Mouse (Mus musculus): ENCODE data around the gene Slc6a16.

The Slc6a16 gene

GRCm38 (mm10) chr7:45216442-45217183, 24.3 kb upstream of the Slc6a16 start:
- no peak for DNase-seq

- DNase-seq: no peak
Observed at GRCm38 (mm10) chr7:45221680-45222079, 19.2 kb upstream of the Slc6a16 start.

DNA sequence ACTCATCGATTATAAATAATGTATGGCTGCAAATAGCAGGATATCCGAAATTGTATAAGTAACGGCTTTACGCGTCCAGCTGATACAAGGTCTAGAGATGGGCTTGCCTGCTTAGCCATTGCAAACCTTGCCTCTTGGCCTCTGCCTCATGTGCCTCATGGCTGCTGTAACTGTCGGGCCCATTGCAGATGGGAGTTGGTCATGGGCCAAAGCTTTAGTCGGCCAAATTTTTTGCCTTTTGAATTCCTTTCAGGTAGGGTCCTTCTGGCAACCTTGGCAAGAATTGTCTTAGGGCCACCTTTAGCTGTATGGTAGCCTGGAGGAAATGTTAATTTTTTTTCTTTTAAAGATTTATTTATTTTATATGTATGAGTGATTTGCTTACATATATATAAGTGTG, 16.1 kb upstream of the Slc6a16 start:
- no peak for DNase-seq

DNA sequence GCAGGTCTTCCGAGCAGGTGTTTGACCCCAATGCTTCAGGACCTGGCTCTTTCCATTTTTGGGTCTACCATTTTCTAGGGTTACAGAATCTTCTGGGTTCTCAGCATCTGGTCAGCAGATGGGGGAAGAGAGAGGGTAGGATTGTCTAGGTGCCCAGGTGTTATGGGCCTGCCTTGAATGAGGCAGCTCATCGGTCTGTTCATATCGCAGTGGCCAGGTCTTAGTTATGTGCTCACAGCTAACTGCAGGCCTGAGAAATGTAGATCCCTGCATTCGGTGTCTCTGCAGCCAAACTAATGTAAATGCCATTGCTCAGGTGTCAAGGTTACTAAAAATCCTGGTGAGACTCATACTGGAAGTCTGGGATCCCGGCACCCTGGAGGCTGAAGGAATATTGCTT, 14.5 kb upstream of the Slc6a16 start:
- no peak for DNase-seq

- DNase-seq: no peak
Observed at GRCm38 (mm10) chr7:45228548-45228947, 12.3 kb upstream of the Slc6a16 start.

DNA sequence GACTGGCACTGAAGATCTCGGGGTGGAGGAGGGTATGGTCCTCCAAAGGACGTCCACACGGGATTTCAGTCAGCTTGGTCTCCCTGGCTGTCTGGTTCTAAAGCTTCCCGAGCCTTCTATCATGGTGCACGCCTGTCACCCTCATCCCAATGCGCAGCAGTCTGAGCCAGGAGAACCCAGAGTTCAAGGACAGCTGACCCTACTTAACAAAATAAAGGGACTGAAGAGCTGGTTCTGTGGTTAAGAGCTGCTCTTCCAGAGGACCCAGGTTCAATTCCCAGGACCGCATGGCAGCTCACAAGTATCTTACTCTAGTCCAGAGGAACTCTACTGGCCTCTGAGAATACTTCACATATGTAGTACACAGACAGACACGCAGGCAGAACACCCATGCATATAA, 11.8 kb upstream of the Slc6a16 start:
- no peak for DNase-seq

DNA sequence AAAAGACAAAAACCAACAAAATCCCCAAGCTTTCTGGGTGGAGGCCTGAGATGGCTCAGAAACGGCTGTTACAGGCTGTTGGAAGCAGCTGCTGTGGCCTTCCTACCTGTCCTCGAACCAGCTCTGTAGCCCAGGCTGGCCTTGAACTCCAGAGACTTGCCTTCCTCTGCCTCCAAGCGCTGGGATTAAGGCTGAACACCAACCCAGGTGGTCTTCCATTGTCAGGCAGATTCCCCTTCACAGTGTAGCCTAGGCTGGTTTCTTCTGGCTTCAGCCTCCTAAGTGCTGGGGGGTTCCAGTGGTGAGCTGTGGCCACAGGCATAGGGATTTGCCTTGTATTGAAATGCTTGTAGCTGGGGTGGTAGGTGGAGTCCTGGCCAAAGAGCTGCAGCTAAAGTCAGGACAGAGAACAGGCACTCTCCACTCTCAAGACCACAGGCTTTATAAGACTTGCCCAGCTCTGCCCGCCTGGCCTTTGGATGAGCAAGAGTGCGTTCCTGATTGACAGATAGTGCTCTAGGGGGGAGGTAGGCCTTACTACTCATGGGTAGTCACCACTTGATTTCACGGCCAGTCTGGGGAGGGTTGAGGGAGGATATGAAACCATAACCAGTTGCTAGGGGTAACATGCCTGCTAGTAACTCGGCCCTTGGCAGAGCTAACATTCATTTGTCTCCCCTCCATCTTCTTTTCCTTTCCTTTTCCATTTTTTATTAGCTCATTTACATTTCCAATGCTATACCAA, 11.3 kb upstream of the Slc6a16 start:
- no peak for DNase-seq

DNA sequence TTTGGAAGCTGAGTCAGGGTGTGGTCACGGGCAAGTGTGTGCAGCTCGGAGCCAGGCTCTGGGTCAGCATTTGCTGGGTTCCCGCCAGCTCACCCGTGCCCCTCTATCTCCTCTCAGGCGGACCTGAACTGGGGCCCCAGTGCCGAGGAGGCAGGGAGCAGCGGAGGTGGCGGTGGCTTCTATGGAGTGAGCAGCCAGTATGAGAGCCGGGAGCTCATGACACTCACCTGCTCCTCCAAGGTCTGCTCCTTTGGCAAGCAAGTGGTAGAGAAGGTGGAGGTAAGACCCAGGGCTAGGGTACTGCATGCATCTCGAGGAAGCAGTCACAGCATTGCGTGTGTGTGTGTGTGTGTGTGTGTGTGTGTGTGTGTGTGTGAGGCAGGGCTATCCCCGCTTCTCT, 9.7 kb upstream of the Slc6a16 start:
- DNase-seq: no peak

- no peak for DNase-seq
Observed at GRCm38 (mm10) chr7:45231941-45232340, 8.9 kb upstream of the Slc6a16 start.

- no peak for DNase-seq
Observed at GRCm38 (mm10) chr7:45232716-45233465, 8.0 kb upstream of the Slc6a16 start.

- DNase-seq: no peak
Observed at GRCm38 (mm10) chr7:45233580-45234332, 7.1 kb upstream of the Slc6a16 start.

GRCm38 (mm10) chr7:45234333-45234841, 6.5 kb upstream of the Slc6a16 start:
- no peak for DNase-seq

DNA sequence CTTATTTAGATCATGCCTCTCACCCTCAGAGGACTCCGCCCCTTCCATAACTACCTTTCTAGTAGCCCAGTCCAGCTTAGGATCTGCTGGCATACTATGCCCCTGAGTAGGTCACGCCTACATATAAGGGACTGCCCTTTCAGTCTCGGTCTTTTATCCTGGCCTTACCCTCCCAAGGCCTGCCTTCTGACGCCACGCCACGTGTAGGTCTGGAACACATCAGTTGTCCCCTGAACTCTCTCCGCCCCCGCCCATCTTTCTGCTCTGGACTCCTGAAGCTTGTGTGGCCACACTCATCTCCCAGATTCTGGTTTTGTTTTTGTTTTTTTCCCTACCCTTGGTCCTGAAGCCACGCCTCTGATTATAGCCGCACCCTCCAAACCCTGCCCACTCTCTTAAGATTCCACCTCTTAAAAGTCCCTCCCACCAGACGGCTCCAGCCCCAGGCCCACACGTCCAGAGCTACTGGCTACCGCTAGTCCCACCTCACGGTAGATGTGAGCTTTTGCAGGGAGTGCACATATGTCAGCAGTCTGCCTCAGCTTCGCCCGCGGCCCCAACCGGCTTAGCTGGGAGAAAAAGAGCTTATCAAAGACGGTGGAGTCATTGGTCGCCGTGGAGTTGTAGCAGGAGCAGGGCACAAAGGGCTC, 5.8 kb upstream of the Slc6a16 start:
- DNase-seq: no peak

DNA sequence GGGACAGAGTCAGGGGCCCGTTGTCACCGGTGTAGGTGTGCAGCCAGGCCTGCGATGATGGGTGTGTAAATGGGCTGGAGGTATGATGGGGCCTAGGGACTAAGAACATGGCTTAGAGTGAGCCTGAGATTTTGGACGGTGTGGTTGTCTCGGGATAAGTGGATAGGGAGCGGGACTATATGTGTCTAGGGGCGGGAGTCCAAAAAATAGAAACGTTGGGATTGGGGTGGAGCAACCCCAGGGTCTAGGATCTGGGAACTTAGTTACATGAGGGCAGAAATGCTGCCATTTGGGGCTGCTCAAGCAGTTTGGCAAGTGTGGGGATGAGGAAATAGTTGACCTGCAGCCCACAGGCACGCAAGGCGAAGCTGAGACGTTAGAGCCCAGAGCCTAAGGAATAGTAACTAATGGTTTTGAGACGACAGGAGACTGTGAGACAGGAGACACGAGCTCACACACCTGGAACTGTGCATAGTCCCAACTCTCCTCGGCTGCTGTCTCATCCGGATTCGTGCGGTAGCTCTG, 5.2 kb upstream of the Slc6a16 start:
- no peak for DNase-seq

DNA sequence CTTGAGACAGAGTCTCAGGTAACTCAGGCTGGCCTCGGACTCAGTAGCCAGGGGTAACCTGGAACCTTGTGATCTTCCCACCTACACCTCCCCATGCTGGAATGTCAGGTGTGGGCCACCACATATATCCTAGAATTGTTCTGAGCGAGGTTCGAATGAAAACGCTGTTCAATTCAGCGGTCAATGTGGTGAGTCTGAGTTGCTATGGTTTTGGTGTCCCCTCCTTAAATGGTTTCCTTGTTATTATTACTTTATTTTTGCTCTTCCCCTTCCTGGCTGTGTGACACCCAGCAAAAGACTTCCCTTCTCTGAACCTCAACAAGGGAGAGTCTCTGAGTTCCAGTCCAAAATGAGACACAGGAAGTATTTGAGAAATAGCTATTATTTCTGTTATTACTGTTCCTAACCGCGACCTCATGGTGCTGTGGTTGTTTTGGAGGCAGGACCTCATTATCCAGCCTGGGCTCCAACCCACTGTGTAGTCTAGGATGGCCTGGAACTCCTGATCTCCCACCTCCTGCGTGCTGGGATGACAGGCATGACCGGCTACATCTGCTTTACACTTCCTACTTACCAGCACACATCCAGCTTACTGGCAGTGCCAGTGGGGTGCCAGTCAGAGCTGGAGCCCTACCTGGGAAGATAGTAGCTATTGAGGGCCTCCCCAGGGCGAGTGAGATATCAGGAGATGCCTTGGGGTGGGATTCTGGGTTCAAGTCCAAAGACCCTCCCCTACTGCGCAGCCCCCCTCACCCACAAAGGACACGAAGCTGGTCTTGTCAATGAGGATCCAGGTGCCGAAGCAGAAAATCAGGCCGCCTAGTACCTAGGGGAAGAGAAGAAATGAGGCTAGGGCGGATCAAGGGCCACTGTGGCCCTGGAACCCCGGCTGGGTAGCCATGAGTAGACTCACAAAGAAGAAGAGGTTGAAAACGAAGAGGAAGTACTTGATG, 2.9 kb upstream of the Slc6a16 start:
- DNase-seq: no peak

GRCm38 (mm10) chr7:45238723-45239496, 2.0 kb upstream of the Slc6a16 start, which contains the start of gene Cd37:
Cd37 (minus strand) TSS chr7:45239115.
- no peak for DNase-seq

GRCm38 (mm10) chr7:45240109-45240508, 776 bp upstream of the Slc6a16 start:
- no peak for DNase-seq

DNA sequence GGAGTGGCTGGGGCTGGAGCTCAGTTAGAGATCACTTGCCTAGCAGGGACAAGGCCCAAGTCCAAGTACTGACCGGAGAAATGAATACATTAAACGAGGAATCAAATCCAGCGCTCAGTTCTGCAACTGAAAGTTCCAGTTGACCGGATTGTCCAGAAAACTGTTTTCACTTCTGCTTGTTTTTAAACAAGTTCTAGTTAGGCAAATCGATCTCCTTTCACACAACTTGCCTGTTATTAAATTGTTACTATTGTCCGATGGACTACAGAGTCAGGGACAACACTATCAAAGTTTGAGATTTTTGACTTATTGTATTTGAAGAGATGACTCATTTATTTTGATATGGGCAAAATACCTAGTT, 484 bp downstream of the Slc6a16 start:
- DNase-seq: no peak

DNA sequence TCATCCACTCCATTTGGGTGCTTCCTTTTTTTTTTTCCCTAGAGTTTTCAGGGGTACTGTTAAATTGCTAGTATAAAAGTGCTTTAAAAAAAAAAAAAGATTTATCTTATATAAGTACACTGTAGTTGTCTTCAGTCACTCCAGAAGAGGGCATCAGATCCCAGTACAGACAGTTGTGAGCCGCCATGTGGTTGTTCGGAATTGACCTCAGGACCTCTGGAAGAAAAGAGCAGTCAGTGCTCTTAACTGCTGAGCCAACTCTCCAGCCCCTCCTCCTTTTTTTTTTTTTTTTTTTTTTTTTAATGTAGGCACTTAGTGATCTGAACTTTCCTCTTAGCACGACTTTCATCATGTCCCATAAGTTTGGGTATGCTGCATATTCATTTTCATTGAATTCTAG, 6.8 kb downstream of the Slc6a16 start:
- DNase-seq: no peak

- DNase-seq: no peak
Observed at GRCm38 (mm10) chr7:45253806-45254205, 12.9 kb downstream of the Slc6a16 start.

Data from kidney, adult 11 months (tissue).